Mouse (Mus musculus) embryo, embryonic 11 days (tissue): ENCODE measurements around the gene Tmbim1.
A peak's percentile ranks its signal among the peaks of the same experiment; 100 is the strongest.
"Not testable (repeated sequence)": the region's sequence is repeated elsewhere in the genome, so short reads cannot be mapped to it uniquely, and the experiment has no call there.

Experiments used
- DNase-seq: peaks from one replicate; pipeline ENCODE4 v3.0.0-alpha.2; 2015

Tmbim1 gene

GRCm38 (mm10) chr1:74294090-74294643 is 11.3 kb downstream of the Tmbim1 start:
- DNase-seq, result no peak

- DNase-seq, result no peak
Observed at GRCm38 (mm10) chr1:74293306-74293960, 12.0 kb downstream of the Tmbim1 start.

GRCm38 (mm10) chr1:74292331-74293020 is 12.9 kb downstream of the Tmbim1 start:
- no peak for DNase-seq

- no peak for DNase-seq
Observed at GRCm38 (mm10) chr1:74290141-74290540, 15.3 kb downstream of the Tmbim1 start.

- no peak for DNase-seq
Observed at GRCm38 (mm10) chr1:74289740-74290139, 15.7 kb downstream of the Tmbim1 start.

- no peak for DNase-seq
Observed at GRCm38 (mm10) chr1:74289248-74289647, 16.2 kb downstream of the Tmbim1 start.

- DNase-seq, result no peak
Observed at GRCm38 (mm10) chr1:74288327-74288726, 17.1 kb downstream of the Tmbim1 start.

GRCm38 (mm10) chr1:74286869-74287607 is 18.4 kb downstream of the Tmbim1 start:
- DNase-seq, result not testable (repeated sequence)

- no peak for DNase-seq
Observed at GRCm38 (mm10) chr1:74285212-74286010, 20.0 kb downstream of the Tmbim1 start.

GRCm38 (mm10) chr1:74284543-74285160 is 20.8 kb downstream of the Tmbim1 start, which contains the start of the genes Aamp and Pnkd:
Gene Aamp, minus strand, starts transcription at chr1:74284738.
Gene Pnkd, plus strand, starts transcription at chr1:74284930.
- peak; percentile 100 for DNase-seq

GRCm38 (mm10) chr1:74283686-74284463 is 21.5 kb downstream of the Tmbim1 start:
- peak; percentile 74 for DNase-seq

- DNase-seq, result no peak
Observed at GRCm38 (mm10) chr1:74282896-74283625, 22.4 kb downstream of the Tmbim1 start.

- no peak for DNase-seq
Observed at GRCm38 (mm10) chr1:74281886-74282285, 23.5 kb downstream of the Tmbim1 start.

GRCm38 (mm10) chr1:74281372-74281771 is 24.1 kb downstream of the Tmbim1 start:
- DNase-seq, result no peak

- no peak for DNase-seq
Observed at GRCm38 (mm10) chr1:74280591-74281325, 24.7 kb downstream of the Tmbim1 start.

- DNase-seq, result no peak
Observed at GRCm38 (mm10) chr1:74278988-74279387, 26.4 kb downstream of the Tmbim1 start.

GRCm38 (mm10) chr1:74278538-74278937 is 26.9 kb downstream of the Tmbim1 start, which contains the start of gene Gpbar1:
Gene Gpbar1, plus strand, starts transcription at chr1:74278550.
- no peak for DNase-seq

GRCm38 (mm10) chr1:74277883-74278537 is 27.4 kb downstream of the Tmbim1 start:
- DNase-seq, result no peak

GRCm38 (mm10) chr1:74277041-74277440 is 28.4 kb downstream of the Tmbim1 start:
- no peak for DNase-seq
